9 mouse cellular contexts compared by ENCODE assay signal in the genomic region with DNA sequence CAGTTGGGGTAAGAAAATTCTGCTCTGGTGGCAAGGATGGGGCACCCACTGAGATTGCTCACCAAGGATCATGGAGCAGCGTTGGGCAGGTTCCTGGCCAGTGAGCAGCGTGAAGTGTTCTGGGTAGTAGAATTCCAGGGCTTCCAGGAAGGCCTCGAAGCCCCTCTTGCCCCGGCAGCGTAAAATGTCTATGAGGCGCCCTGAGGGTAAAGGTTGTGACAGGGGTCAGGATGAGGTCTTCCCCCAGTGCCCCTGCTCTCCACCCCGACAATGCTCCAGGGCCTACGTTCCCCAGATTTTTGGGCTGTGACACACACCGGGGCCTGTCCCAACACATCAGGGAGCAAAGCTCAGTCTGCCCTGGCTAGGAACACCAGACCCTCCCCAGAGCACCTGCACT. TPM values are rescaled to one million over a fixed set of nuclear protein-coding genes. Genes with fewer than 3 reads are reported as not detected.
DNase-seq lines count a peak whose midpoint lies in the region; ATAC-seq and TF ChIP-seq lines count a peak whose summit lies in the region.
"Had no signal": no experiment of that assay in that cellular context is flagged by ENCODE, and none has a peak within 500 bp of the region (broad histone marks: within the 10 kb centered on the region; RNA-seq: fewer than 3 reads in every experiment).

No protein-coding gene starts in this region.

- no peaks in the 10 kb centered on the region for H3K9me3 ChIP-seq in kidney, postnatal 0 days (replicated peaks; ENCODE audit: low read length)
- H3K9me3 ChIP-seq in intestine, embryonic 16.5 days (ENCODE audit: control insufficient read depth, low read length), result no peaks in the 10 kb centered on the region
- no peaks in the 10 kb centered on the region for H3K9me3 ChIP-seq in neural tube, embryonic 13.5 days

- peak overlapping the region; percentile 67 for H3K4me3 ChIP-seq in kidney, postnatal 0 days (replicated peaks; ENCODE audit: low read depth, low read length)
- H3K4me3 ChIP-seq in embryonic fibroblast, embryonic 13.5 days (ENCODE audit: insufficient read depth, low read length), result peak overlapping the region; percentile 49; the same call in 1 of the 2 replicates
- peak overlapping the region; percentile 75 for H3K4me3 ChIP-seq in intestine, embryonic 16.5 days (ENCODE audit: low read length)
- peak overlapping the region; percentile 49 for H3K4me3 ChIP-seq in neural tube, embryonic 13.5 days

- no peak overlapping the region for H3K27ac ChIP-seq in kidney, postnatal 0 days
- H3K27ac ChIP-seq in embryonic fibroblast, embryonic 13.5 days (ENCODE audit: insufficient read depth, low read length), result no peak overlapping the region
- no peak overlapping the region for H3K27ac ChIP-seq in intestine, embryonic 16.5 days (ENCODE audit: low read length)
- H3K27ac ChIP-seq in neural tube, embryonic 13.5 days (replicated peaks), result no peak overlapping the region

- peaks cover 22% of the 10 kb centered on the region; the same call in 1 of the 2 replicates for H3K4me1 ChIP-seq in kidney, postnatal 0 days (replicated peaks; ENCODE audit: insufficient read depth, low read length)
- peaks cover 14% of the 10 kb centered on the region for H3K4me1 ChIP-seq in embryonic fibroblast, embryonic 13.5 days (ENCODE audit: control insufficient read depth, insufficient read depth, low read length)
- peaks cover 25% of the 10 kb centered on the region for H3K4me1 ChIP-seq in intestine, embryonic 16.5 days (ENCODE audit: control insufficient read depth, insufficient read depth, low read length)
- H3K4me1 ChIP-seq in neural tube, embryonic 13.5 days (replicated peaks), result peaks cover 35% of the 10 kb centered on the region

- H3K36me3 ChIP-seq in kidney, postnatal 0 days (ENCODE audit: insufficient read depth, low read length), result no peaks in the 10 kb centered on the region
- H3K36me3 ChIP-seq in intestine, embryonic 16.5 days (ENCODE audit: control insufficient read depth, insufficient read depth, low read length), result no peaks in the 10 kb centered on the region
- no peaks in the 10 kb centered on the region for H3K36me3 ChIP-seq in neural tube, embryonic 13.5 days

- TF ChIP-seq POLR2A in embryonic fibroblast, embryonic 13.5 days (IDR thresholded peaks at IDR 0.05; ENCODE audit: low read depth, low read length), result no peak

- no peak for TF ChIP-seq CTCF in kidney, postnatal 0 days (IDR thresholded peaks at IDR 0.05; ENCODE audit: low read depth)
- no peak for TF ChIP-seq CTCF in embryonic fibroblast, embryonic 13.5 days (IDR thresholded peaks at IDR 0.05; ENCODE audit: borderline replicate concordance, insufficient read depth, low read length)

- H3K27me3 ChIP-seq in kidney, postnatal 0 days (ENCODE audit: insufficient read depth, low read length), result peaks cover 5% of the 10 kb centered on the region; the same call in 1 of the 2 replicates
- no peaks in the 10 kb centered on the region for H3K27me3 ChIP-seq in intestine, embryonic 16.5 days (replicated peaks; ENCODE audit: control insufficient read depth, insufficient read depth, low read length)
- H3K27me3 ChIP-seq in neural tube, embryonic 13.5 days, result peaks cover 75% of the 10 kb centered on the region

- peak overlapping the region; percentile 96 for H3K4me2 ChIP-seq in kidney, postnatal 0 days (ENCODE audit: low read length)
- peak overlapping the region; percentile 97 for H3K4me2 ChIP-seq in intestine, embryonic 16.5 days (ENCODE audit: low read depth, low read length)
- H3K4me2 ChIP-seq in neural tube, embryonic 13.5 days, result peak overlapping the region; percentile 78

- DNase-seq in kidney, postnatal 0 days (ENCODE audit: low spot score), result no peak
- no peak for DNase-seq in kidney, adult 8-10 months
- DNase-seq in layer of hippocampus, postnatal 25 days (ENCODE audit: extremely low spot score in 1 of 2, low spot score in 1 of 2), result no peak
- no peak for DNase-seq in cerebellum, postnatal 36 days
- no peak for DNase-seq in thymus, postnatal 0 days (ENCODE audit: low spot score)
- DNase-seq: cerebellum, adult 11-12 months had no signal

- H3K9ac ChIP-seq in kidney, postnatal 0 days (ENCODE audit: low read depth, low read length), result peak overlapping the region; percentile 78
- H3K9ac ChIP-seq in intestine, embryonic 16.5 days (ENCODE audit: low read depth, low read length), result peak overlapping the region; percentile 80
- H3K9ac ChIP-seq in neural tube, embryonic 13.5 days, result 0 out of 2 replicates have a peak overlapping the region, but pooled peaks have one; percentile 70

- 47% methylated on average over 9 of the region's 9 CpGs for WGBS in kidney, postnatal 0 days
- WGBS in intestine, embryonic 16.5 days, result 69% methylated on average over 9 of the region's 9 CpGs
- WGBS in neural tube, embryonic 13.5 days, result 66% methylated on average over 9 of the region's 9 CpGs

- no peak for ATAC-seq in kidney, postnatal 0 days (replicated peaks; ENCODE audit: low FRiP score, low read depth)
- ATAC-seq in intestine, embryonic 16.5 days, result no peak
- no peak for ATAC-seq in neural tube, embryonic 13.5 days (ENCODE audit: low read depth)

RNA-seq across cellular contexts. Expression of a gene that starts 1.3 kb away (rescaled TPM):
- polyA plus RNA-seq in kidney, postnatal 0 days (2015; fragmentation: Nextera tagmentation; extraction: Ambion mirVana), result 8.2 and 9.2 TPM in 2 replicates
- 5.9 and 6.4 TPM in 2 replicates for polyA plus RNA-seq in embryonic fibroblast, embryonic 13.5 days (2011; ENCODE audit: insufficient read length, low read depth, missing spikeins)
- polyA plus RNA-seq in intestine, embryonic 16.5 days (2015; fragmentation: Nextera tagmentation; extraction: Ambion mirVana), result 5.2 and 6.1 TPM in 2 replicates
- 1.7 and 2.0 TPM in 2 replicates for polyA plus RNA-seq in neural tube, embryonic 13.5 days (2015; fragmentation: Nextera tagmentation; extraction: Ambion mirVana)
- 1 to 10 TPM; 5.0 to 5.5 TPM for total RNA-seq in layer of hippocampus, postnatal 25 days (2021)
- 2.6 and 2.8 TPM in 2 replicates for polyA plus RNA-seq in thymus, postnatal 0 days (2015; fragmentation: Nextera tagmentation; extraction: Ambion mirVana)

RNA-seq across cellular contexts. Expression of a gene that starts 28.3 kb away (rescaled TPM):
- 18.8 and 18.9 TPM in 2 replicates for polyA plus RNA-seq in kidney, postnatal 0 days (2015; fragmentation: Nextera tagmentation; extraction: Ambion mirVana)
- not detected in 2 replicates for polyA plus RNA-seq in embryonic fibroblast, embryonic 13.5 days (2011; ENCODE audit: insufficient read length, low read depth, missing spikeins)
- polyA plus RNA-seq in intestine, embryonic 16.5 days (2015; fragmentation: Nextera tagmentation; extraction: Ambion mirVana), result 17.2 and 18.2 TPM in 2 replicates
- polyA plus RNA-seq in neural tube, embryonic 13.5 days (2015; fragmentation: Nextera tagmentation; extraction: Ambion mirVana), result 34.2 and 34.4 TPM in 2 replicates
- total RNA-seq in layer of hippocampus, postnatal 25 days (2021), result 1 to 10 TPM; 5.5 to 6.6 TPM
- polyA plus RNA-seq in thymus, postnatal 0 days (2015; fragmentation: Nextera tagmentation; extraction: Ambion mirVana), result 55.2 TPM in 2 replicates

RNA-seq across cellular contexts. Expression of a gene that starts 40.9 kb away (rescaled TPM):
- 51.4 and 57.1 TPM in 2 replicates for polyA plus RNA-seq in kidney, postnatal 0 days (2015; fragmentation: Nextera tagmentation; extraction: Ambion mirVana)
- 26.1 and 30.9 TPM in 2 replicates for polyA plus RNA-seq in embryonic fibroblast, embryonic 13.5 days (2011; ENCODE audit: insufficient read length, low read depth, missing spikeins)
- 34.5 and 36.1 TPM in 2 replicates for polyA plus RNA-seq in intestine, embryonic 16.5 days (2015; fragmentation: Nextera tagmentation; extraction: Ambion mirVana)
- 11.5 and 13.7 TPM in 2 replicates for polyA plus RNA-seq in neural tube, embryonic 13.5 days (2015; fragmentation: Nextera tagmentation; extraction: Ambion mirVana)
- 10 to 100 TPM; 14.2 to 14.9 TPM for total RNA-seq in layer of hippocampus, postnatal 25 days (2021)
- 3.9 and 4.0 TPM in 2 replicates for polyA plus RNA-seq in thymus, postnatal 0 days (2015; fragmentation: Nextera tagmentation; extraction: Ambion mirVana)

RNA-seq across cellular contexts. Expression of a gene that starts 53.8 kb away (rescaled TPM):
- polyA plus RNA-seq in kidney, postnatal 0 days (2015; fragmentation: Nextera tagmentation; extraction: Ambion mirVana), result 0.91 and 1.2 TPM in 2 replicates
- polyA plus RNA-seq in embryonic fibroblast, embryonic 13.5 days (2011; ENCODE audit: insufficient read length, low read depth, missing spikeins), result not detected in 2 replicates
- 1,298 and 1,309 TPM in 2 replicates for polyA plus RNA-seq in intestine, embryonic 16.5 days (2015; fragmentation: Nextera tagmentation; extraction: Ambion mirVana)
- not detected in 2 replicates for polyA plus RNA-seq in neural tube, embryonic 13.5 days (2015; fragmentation: Nextera tagmentation; extraction: Ambion mirVana)
- not detected for total RNA-seq in layer of hippocampus, postnatal 25 days (2021)
- polyA plus RNA-seq in thymus, postnatal 0 days (2015; fragmentation: Nextera tagmentation; extraction: Ambion mirVana), result 3.3 and 5.1 TPM in 2 replicates

Comparison
In these comparisons a context has a peak if more than half of its experiments do, and no peak if none do; other contexts are left out.
1. RNA of a gene that starts 28.3 kb away (polyA plus RNA-seq): 55.2 TPM in thymus, postnatal 0 days, 34.2 to 34.4 TPM in neural tube, embryonic 13.5 days, 18.8 to 18.9 TPM in kidney, postnatal 0 days and 17.2 to 18.2 TPM in intestine, embryonic 16.5 days; not detected in embryonic fibroblast, embryonic 13.5 days; every median in the first group is over 10 times any median in the second.
2. Peak in every context shown above with its lines, with median percentiles within 50 percentile points of each other: H3K4me2 ChIP-seq, H3K4me3 ChIP-seq and H3K9ac ChIP-seq.